Mouse (Mus musculus): ENCODE results near the gene Specc1. TPM values are rescaled to one million over a fixed set of nuclear protein-coding genes. Genes with fewer than 3 reads are reported as not detected.

Gene Specc1
- polyA plus RNA-seq, 1 experiment: 3.0 TPM

- DNase-seq (ENCODE audit: low read depth): no peak
These were observed 291.3 kb downstream of the Specc1 start for GRCm38 (mm10) chr11:62247759-62248400.

- DNase-seq (ENCODE audit: low read depth): no peak
These were observed 292.1 kb downstream of the Specc1 start, which contains the start of gene Adora2b for GRCm38 (mm10) chr11:62248401-62249244. Gene Adora2b, plus strand, starts transcription at chr11:62248984.

DNA sequence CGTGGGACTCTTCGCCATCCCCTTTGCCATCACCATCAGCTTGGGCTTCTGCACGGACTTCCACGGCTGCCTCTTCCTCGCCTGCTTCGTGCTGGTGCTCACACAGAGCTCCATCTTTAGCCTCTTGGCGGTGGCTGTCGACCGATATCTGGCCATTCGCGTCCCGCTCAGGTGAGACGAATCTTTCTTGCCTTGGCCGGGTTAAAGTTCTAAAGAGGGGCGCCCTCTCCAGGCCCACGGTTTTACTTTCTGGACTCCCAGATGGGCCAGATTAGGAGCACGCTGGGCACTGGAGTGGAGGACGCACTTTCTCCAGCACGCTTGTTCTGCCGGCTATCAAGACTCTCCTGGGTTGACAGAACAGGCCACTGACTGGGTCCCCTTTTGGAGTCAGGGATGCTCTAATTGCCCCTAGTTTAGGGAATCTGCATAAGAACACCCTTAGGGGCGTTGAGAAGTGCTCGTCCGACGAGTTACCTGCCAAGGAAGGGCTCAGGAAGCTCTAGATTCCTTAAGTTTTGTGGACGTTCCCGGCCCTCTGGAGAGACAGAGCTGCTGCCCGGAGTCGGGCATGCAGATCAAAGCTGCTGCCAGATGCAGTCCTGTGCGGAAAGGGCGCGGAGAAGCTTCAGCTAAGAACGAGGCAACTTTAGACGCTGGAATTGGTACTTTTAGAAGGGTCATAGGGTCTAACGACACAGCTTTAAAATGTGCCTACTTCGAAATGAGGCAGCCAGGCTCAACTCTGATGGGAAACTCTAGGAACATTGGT is 292.9 kb downstream of the Specc1 start:
- DNase-seq (ENCODE audit: low read depth): no peak

DNA sequence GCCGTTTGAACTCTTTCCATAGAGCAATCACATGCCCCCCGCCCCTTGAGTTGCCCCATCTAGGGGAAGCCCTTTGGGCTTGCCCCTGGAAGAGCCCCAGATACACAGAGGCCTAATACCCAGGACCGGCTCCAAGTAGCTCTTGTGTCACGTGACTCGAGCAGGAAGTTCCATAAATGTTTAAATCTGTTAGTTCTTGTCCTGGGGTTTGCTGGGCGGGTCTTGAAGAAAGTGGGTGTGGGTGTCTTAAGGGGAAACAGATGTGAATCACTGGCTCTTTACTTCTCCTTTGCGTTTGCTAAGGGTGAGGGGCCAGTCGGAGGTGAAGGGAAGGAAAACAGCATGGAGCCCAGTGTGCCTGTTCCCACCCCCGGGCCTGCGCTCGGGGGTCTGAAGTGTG is 294.5 kb downstream of the Specc1 start:
- no peak for DNase-seq (ENCODE audit: low read depth)

DNA sequence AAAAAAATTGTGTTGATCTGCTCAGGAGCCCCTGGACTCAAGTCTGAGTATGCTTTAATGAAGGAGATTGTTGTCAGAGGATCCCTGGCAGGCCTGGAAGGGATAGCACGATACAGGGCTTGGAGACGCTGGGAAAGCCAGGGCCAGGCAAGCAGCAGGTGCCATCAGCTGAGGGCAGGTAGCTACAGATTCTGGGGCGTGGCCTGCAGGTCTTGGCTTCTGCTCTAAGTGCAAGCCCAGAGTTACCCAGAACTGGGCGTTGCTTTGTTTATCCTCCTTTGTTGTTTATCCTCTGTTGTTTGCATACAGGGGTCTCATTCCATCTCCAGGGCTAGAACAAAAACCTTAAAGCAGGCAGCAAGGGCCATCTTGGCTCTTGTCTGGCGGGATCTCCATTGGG is 296.8 kb downstream of the Specc1 start:
- DNase-seq (ENCODE audit: low read depth): no peak

DNA sequence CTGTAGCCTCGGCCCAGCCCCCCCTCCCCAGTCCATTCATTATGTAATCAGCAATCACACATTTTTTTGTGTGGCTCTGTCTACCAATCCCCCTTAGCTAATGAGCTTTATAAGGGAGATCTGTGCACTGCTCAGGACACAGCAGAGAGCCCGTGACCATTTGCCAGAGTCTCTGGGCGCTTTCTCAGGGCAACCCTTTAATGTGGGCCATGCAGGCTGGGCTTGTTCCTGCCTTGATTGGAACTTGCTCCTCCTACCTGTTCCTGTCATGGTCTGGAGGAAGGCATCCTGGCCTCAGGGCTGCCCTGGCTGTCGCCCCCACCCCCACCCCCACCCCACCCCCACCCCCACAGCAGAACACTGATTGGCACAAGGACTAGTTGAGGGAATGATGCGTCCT is 302.7 kb downstream of the Specc1 start:
- no peak for DNase-seq (ENCODE audit: low read depth)

- no peak for DNase-seq (ENCODE audit: low read depth)
These were observed 307.0 kb downstream of the Specc1 start for GRCm38 (mm10) chr11:62263599-62263998.

DNA sequence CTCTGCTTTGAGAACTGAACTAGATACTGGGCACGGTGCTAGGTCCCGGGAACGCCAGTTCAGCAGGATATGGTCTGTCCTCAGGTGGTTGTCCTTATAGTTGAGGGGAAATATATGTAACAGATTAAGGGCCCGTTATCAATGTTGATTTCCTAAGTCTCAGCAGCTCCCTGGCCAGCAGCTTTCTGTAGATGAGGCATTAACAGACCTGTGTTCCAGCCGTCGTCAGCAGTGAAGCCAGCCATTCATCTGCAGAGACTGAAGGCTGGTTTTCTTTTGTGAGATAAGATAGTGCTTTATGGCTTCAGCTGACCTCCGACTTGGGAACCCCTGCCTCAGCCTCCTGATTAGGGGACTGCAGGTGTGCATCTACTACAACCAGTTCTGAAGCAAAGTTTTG is 307.5 kb downstream of the Specc1 start:
- no peak for DNase-seq (ENCODE audit: low read depth)

GRCm38 (mm10) chr11:62265642-62266041 is 309.1 kb downstream of the Specc1 start:
- DNase-seq (ENCODE audit: low read depth): no peak

- no peak for DNase-seq (ENCODE audit: low read depth)
These were observed 310.1 kb downstream of the Specc1 start for GRCm38 (mm10) chr11:62266466-62267214.

DNA sequence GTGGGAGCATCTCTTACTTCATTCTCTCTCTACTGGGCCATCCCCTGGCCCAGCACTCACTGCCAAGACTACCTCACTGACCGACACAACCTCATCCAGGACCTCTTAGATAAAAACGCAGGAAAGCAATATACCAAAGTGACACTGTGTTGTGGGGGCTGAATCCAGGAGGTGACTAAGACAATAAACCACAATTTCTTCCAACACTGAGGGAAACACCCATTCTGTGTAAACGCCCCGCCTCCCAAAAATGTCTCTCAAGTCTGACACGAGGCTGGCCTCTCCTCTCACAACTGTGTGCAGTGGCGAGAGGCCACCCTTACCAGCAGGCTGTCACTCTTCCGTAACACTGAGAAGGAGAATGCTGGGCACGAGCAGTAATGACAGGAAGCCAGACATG is 311.8 kb downstream of the Specc1 start:
- no peak for DNase-seq (ENCODE audit: low read depth)

- no peak for DNase-seq (ENCODE audit: low read depth)
These were observed 312.5 kb downstream of the Specc1 start for GRCm38 (mm10) chr11:62269097-62269496.

DNA sequence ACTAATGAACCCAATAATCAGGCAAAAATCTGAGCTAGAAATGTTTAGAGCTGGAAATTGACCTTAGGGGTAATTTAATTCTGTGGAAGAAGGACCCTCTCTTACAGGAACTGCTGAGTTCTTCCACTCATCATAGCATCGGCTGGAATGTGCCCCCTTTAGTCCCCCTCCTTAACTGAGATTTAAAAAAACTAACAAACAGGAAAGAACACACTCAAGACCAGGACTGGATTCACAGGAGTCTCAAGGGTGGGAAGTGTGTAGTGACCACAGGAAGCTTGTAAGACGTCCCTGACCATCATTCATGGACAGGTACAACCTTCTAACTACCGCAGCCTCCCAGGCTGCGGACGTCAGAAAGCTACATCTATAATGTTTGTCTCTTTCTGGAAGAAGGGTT is 314.3 kb downstream of the Specc1 start:
- DNase-seq (ENCODE audit: low read depth): no peak

Other genes with a start within 250 kb of the Specc1 start
- 0.09 and 0.14 TPM in 2 replicates for gene Slc5a10, start 235.9 kb upstream of the Specc1 start, polyA plus RNA-seq (2012; rRNA removed)
- gene Prpsap2, start 194.7 kb upstream of the Specc1 start, polyA plus RNA-seq (2012; rRNA removed): 23.9 and 24.1 TPM in 2 replicates
- 55.6 and 70.1 TPM in 2 replicates for gene Ulk2, start 101.7 kb upstream of the Specc1 start, polyA plus RNA-seq (2012; rRNA removed)
- gene Akap10, start 26.5 kb upstream of the Specc1 start, polyA plus RNA-seq (2012; rRNA removed): 12.7 and 13.3 TPM in 2 replicates